Mouse (Mus musculus): Measurements from ENCODE around the gene Bnc2.

DNA sequence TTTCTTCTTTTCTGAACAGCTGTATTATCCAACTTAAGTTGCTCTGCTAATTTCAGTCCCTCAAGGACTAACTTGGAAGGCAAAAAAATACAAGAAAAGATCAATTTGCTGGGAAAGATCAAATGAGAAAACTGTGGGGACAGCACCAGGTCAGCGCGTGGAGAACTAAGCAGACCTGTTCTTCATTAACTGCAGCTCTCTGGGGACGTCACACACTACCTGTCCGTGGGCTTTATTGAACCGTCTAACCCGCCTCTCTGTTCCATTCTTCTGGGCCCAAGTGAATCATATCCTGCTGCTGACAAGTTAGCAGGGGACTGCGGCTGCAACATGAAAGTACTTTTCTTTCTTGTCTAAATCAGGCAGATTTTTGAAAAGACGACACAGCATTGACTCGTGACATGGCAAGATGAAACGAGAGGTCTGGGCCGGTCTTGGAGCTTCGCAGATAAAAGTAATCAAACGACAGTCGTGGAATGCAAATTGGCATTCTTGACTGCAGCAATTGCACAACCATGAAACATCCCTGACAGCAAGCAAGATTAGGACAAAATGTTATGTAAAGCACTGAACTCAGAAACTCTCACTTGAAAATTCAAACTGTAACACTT is 2.8 kb downstream of the Bnc2 start:
- TF ChIP-seq MYOD1 (IDR thresholded peaks at IDR 0.05; ENCODE audit: control insufficient read depth in 1 of 3, insufficient read length in 2 of 3, low read depth in 2 of 3): no peak
- no peak for TF ChIP-seq POLR2A (IDR thresholded peaks at IDR 0.05; ENCODE audit: insufficient read length, low read depth)
- no peak for TF ChIP-seq POLR2AphosphoS2 (IDR thresholded peaks at IDR 0.05; ENCODE audit: insufficient read length, low read depth)
- no peak for TF ChIP-seq USF1 (IDR thresholded peaks at IDR 0.05; ENCODE audit: low read depth)
- no peak for TF ChIP-seq E2F4 (IDR thresholded peaks at IDR 0.05; ENCODE audit: insufficient read depth)
- no peak for TF ChIP-seq MYOG (IDR thresholded peaks at IDR 0.05; ENCODE audit: control insufficient read depth in 1 of 3, insufficient read depth in 1 of 3, insufficient read length in 2 of 3, low read depth in 2 of 3)
